14 mouse cellular contexts compared by ENCODE assay signal in genomic region chr6:72001220-72001777, GRCm38 (mm10).
"Had no signal": no experiment of that assay in that cellular context is flagged by ENCODE, and none has a peak within 500 bp of the region (broad histone marks: within the 10 kb centered on the region; RNA-seq: fewer than 3 reads in every experiment).

No protein-coding gene starts in this region.

- DNase-seq: kidney, adult 9 months; kidney, postnatal 14 days; layer of hippocampus, adult 9-11 months; liver; lung, adult 18-20 months; lung, postnatal 10 days; lung, postnatal 36 days; retina, postnatal 1 day; right cerebral cortex, postnatal 25 days; spleen, adult 18-20 months; thymus, adult 18-20 months; thymus, postnatal 36 days had no signal

- ATAC-seq: liver, embryonic 12.5 days; midbrain, embryonic 15.5 days had no signal
